Mouse (Mus musculus): Measurements from ENCODE around the gene Rarres2. TPM values are rescaled to one million over a fixed set of nuclear protein-coding genes. Genes with fewer than 3 reads are reported as not detected.
A peak's percentile ranks its signal among the peaks of the same experiment; 100 is the strongest.

Gene Rarres2
- polyA plus RNA-seq, 1 experiment from 2014 or later, result 44.7 TPM

DNA sequence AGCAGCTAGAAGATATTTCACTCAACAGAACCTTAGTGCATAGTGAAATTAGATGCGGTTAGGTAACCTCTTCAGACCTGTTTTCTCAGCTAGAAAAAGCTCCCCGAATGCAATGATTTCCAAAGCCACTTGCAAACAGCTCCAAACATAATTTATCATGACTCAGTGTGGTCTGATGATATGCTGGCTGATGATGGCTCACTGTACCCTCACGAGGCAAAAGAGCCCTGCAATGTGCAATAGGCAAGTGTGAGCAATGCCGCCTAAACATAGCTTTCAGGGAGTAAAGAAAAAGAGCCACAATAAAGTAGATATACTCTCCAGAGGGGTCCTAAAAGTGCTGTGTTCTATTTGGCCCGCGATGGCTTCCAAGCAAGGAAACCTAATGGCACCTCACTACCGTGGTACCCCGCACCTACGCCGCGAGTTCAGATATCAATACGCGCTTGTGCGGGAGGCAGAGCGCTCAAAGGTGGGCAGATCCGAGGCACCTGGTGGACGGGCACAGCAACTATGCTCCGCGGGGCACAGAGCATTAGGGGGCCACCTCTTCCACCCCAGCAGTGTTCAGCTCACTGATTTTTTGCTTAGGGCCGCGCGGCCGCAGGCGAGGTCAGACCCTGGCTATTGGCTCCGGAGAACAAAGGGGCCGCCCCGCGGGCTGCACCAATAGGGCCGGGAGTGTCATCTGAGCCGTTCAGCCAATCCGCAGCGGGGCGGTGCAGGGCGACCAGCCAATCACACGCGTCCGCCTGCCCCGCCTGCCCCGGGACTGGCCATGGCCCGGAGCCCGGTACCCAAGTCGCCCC, 28.9 kb upstream of the Rarres2 start, which contains the start of gene Zfp775:
Zfp775 (plus strand) TSS at position 793 of the 809 bp plus-strand sequence.
- peaks cover 35% of the 10 kb centered on the region for H3K36me3 ChIP-seq (ENCODE audit: control insufficient read depth, insufficient read depth)
- peaks cover 10% of the 10 kb centered on the region for H3K4me1 ChIP-seq (ENCODE audit: control insufficient read depth, insufficient read depth, low read length)
- H3K4me3 ChIP-seq (ENCODE audit: low read length), result peak within 1 kb of the TSS; percentile 93
- peak; percentile 100 for ATAC-seq (replicated peaks; ENCODE audit: extremely low read depth, insufficient read depth, low FRiP score)
- WGBS, result 5% methylated on average over 42 of the region's 42 CpGs
- peak within 1 kb of the TSS; percentile 89 for H3K27ac ChIP-seq (ENCODE audit: low read length)
- no peaks in the 10 kb centered on the region for H3K27me3 ChIP-seq (ENCODE audit: control insufficient read depth, insufficient read depth, low read length)
- H3K4me2 ChIP-seq (ENCODE audit: low read depth, low read length), result peak within 1 kb of the TSS; percentile 89
- peak within 1 kb of the TSS; percentile 93 for H3K9ac ChIP-seq (ENCODE audit: low read length)
- H3K9me3 ChIP-seq (replicated peaks; ENCODE audit: control insufficient read depth, low read length), result peaks cover 14% of the 10 kb centered on the region

DNA sequence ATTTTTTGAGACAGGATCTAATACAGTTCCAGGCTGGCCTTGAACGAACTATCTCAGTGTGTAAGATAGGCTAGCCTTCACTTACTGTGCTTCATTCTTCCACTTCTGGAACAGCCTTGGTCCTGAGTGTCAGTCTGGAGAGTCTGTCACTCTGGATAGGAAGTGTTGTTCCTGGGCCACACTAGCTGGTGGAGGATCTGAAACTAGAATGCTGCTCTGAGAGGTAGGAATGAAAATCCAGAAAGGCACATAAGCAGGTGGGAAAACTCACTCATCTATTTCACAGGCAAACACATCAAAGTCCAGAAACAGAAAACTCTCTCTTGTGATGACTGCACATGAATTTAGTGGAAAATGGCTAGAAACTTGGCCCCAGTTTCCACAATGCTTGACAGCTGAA, 28.0 kb upstream of the Rarres2 start:
- Histone ChIP-seq H3K4me2 (ENCODE audit: low read depth, low read length) (no peak overlapping the region), H3K4me1 (ENCODE audit: control insufficient read depth, insufficient read depth, low read length) (peaks cover 10% of the 10 kb centered on the region), H3K27ac (ENCODE audit: low read length) (no peak overlapping the region), H3K9ac (ENCODE audit: low read length) (no peak overlapping the region), H3K27me3 (ENCODE audit: control insufficient read depth, insufficient read depth, low read length) (no peaks in the 10 kb centered on the region), H3K9me3 (replicated peaks; ENCODE audit: control insufficient read depth, low read length) (peaks cover 19% of the 10 kb centered on the region), H3K36me3 (ENCODE audit: control insufficient read depth, insufficient read depth) (peaks cover 41% of the 10 kb centered on the region), H3K4me3 (ENCODE audit: low read length) (no peak overlapping the region)
- ATAC-seq (replicated peaks; ENCODE audit: extremely low read depth, insufficient read depth, low FRiP score), result no peak
- WGBS, result 97% methylated on average over 1 of the region's 1 CpGs

DNA sequence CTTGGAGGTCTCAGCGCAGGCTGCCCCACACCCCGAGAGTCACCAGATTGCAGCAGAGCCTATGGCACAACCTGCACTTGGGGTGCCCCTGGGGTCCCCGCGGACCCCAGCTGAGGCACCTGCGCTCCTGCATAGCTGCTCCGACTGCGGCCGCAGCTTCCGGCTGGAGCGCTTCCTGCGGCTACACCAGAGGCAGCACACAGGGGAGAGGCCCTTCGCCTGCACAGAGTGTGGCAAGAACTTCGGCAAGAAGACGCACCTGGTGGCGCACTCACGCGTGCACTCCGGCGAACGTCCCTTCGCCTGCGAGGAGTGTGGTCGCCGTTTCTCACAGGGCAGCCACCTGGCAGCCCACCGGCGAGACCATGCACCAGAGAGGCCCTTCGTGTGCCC, 24.6 kb upstream of the Rarres2 start:
- peaks cover 18% of the 10 kb centered on the region for H3K4me1 ChIP-seq (ENCODE audit: control insufficient read depth, insufficient read depth, low read length)
- H3K4me3 ChIP-seq (ENCODE audit: low read length), result no peak overlapping the region
- H3K4me2 ChIP-seq (ENCODE audit: low read depth, low read length), result no peak overlapping the region
- no peak overlapping the region for H3K27ac ChIP-seq (ENCODE audit: low read length)
- H3K9me3 ChIP-seq (replicated peaks; ENCODE audit: control insufficient read depth, low read length), result peaks cover 19% of the 10 kb centered on the region
- no peak for ATAC-seq (replicated peaks; ENCODE audit: extremely low read depth, insufficient read depth, low FRiP score)
- 94% methylated on average over 27 of the region's 27 CpGs for WGBS
- H3K36me3 ChIP-seq (ENCODE audit: control insufficient read depth, insufficient read depth), result peaks cover 41% of the 10 kb centered on the region
- H3K27me3 ChIP-seq (ENCODE audit: control insufficient read depth, insufficient read depth, low read length), result no peaks in the 10 kb centered on the region
- no peak overlapping the region for H3K9ac ChIP-seq (ENCODE audit: low read length)

DNA sequence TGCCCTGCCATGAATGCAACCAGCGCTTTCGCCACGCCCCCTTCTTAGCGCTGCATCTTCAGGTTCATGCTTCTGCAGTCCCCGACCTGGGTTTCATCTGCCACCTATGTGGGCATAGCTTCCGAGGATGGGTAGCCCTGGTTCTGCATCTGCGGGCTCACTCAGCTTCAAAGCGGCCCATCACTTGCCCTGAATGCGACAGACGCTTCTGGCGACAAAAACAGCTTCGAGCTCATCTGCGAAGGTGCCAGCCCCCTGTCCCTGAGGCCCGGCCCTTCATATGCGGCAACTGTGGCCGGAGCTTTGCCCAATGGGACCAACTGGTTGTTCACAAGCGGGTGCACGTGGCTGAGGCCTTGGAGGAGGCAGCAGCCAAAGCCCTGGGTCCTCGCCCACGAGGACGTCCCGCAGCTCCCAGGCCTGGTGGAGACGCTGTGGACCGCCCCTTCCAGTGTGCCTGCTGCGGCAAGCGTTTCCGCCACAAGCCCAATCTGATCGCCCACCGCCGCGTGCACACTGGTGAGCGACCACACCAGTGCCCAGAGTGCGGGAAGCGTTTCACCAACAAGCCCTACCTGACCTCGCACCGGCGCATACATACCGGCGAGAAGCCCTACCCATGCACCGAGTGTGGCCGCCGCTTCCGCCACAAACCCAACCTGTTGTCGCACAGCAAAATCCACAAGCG, 24.1 kb upstream of the Rarres2 start:
- H3K9ac ChIP-seq (ENCODE audit: low read length), result no peak overlapping the region
- 93% methylated on average over 43 of the region's 45 CpGs for WGBS
- H3K9me3 ChIP-seq (replicated peaks; ENCODE audit: control insufficient read depth, low read length), result peaks cover 19% of the 10 kb centered on the region
- H3K4me2 ChIP-seq (ENCODE audit: low read depth, low read length), result no peak overlapping the region
- H3K27ac ChIP-seq (ENCODE audit: low read length), result no peak overlapping the region
- peaks cover 41% of the 10 kb centered on the region for H3K36me3 ChIP-seq (ENCODE audit: control insufficient read depth, insufficient read depth)
- H3K4me1 ChIP-seq (ENCODE audit: control insufficient read depth, insufficient read depth, low read length), result peaks cover 18% of the 10 kb centered on the region
- ATAC-seq (replicated peaks; ENCODE audit: extremely low read depth, insufficient read depth, low FRiP score), result no peak
- H3K4me3 ChIP-seq (ENCODE audit: low read length), result no peak overlapping the region
- H3K27me3 ChIP-seq (ENCODE audit: control insufficient read depth, insufficient read depth, low read length), result no peaks in the 10 kb centered on the region

DNA sequence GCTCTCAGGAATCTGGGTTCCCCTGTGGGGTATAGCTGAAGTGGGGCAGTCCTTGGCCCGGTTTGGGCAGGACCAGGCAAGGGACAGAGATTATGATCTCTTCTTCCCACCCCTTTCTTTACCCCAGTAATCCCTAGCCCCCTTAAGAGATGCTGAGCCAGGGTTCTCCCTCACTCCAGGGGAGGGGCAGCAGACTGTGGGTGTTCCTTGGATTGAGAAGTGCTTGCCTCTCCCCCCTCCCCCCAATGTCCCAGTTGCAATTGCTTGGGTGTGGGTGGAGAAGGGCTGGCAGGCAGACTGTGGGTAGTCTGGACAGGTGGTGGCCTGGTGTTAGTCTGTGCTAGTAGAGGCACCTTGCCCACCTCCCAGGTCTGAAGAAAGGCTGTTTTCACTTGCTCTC, 22.7 kb upstream of the Rarres2 start:
- H3K27ac ChIP-seq (ENCODE audit: low read length), result no peak overlapping the region
- H3K4me3 ChIP-seq (ENCODE audit: low read length), result peak overlapping the region; percentile 85
- peak overlapping the region; percentile 86; the same call in 1 of the 2 replicates for H3K9ac ChIP-seq (ENCODE audit: low read length)
- no peak for ATAC-seq (replicated peaks; ENCODE audit: extremely low read depth, insufficient read depth, low FRiP score)
- WGBS, result 50% methylated on average over 1 of the region's 1 CpGs
- H3K9me3 ChIP-seq (replicated peaks; ENCODE audit: control insufficient read depth, low read length), result peaks cover 19% of the 10 kb centered on the region
- peaks cover 14% of the 10 kb centered on the region for H3K4me1 ChIP-seq (ENCODE audit: control insufficient read depth, insufficient read depth, low read length)
- H3K4me2 ChIP-seq (ENCODE audit: low read depth, low read length), result peak overlapping the region; percentile 74
- H3K27me3 ChIP-seq (ENCODE audit: control insufficient read depth, insufficient read depth, low read length), result no peaks in the 10 kb centered on the region
- peaks cover 41% of the 10 kb centered on the region for H3K36me3 ChIP-seq (ENCODE audit: control insufficient read depth, insufficient read depth)

DNA sequence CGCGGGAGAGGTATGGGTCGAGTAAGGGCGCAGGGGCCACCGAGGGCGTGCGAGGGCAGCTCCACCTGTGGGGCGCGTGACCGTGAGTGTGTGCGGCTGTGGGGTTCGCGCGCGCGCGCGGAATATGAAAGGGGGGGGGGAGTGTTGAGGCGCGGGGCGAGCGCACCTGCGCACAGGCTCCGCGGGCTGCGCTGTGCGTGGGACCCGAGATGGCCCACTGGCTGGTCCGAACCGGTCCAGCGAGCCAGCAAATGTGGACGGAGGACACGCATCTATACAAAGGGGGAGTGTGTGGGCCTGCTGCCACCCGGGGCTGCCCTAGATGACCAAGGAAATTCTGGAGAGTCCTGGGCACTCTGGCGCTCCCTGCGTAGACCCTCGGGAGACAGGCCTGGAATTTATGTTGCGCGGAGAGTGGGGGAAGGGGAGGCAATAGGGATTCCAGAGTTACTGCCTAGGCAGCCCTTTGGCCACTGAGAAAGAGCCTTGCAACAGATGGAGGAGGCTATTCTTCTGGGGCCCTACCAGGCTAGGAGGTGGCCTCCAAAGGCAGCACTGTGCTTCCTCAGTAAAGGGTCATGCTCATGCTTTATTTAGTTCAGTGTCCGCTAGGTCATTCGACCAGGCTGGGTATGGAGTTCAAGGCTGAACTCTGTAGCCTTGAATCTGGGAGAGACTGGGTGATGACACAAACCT, 21.6 kb upstream of the Rarres2 start:
- peaks cover 23% of the 10 kb centered on the region for H3K4me1 ChIP-seq (ENCODE audit: control insufficient read depth, insufficient read depth, low read length)
- H3K27me3 ChIP-seq (ENCODE audit: control insufficient read depth, insufficient read depth, low read length), result no peaks in the 10 kb centered on the region
- 1% methylated on average over 37 of the region's 41 CpGs for WGBS
- H3K9ac ChIP-seq (ENCODE audit: low read length), result peak overlapping the region; percentile 86
- peaks cover 34% of the 10 kb centered on the region for H3K36me3 ChIP-seq (ENCODE audit: control insufficient read depth, insufficient read depth)
- peaks cover 19% of the 10 kb centered on the region for H3K9me3 ChIP-seq (replicated peaks; ENCODE audit: control insufficient read depth, low read length)
- H3K27ac ChIP-seq (ENCODE audit: low read length), result peak overlapping the region; percentile 88
- peak overlapping the region; percentile 74 for H3K4me2 ChIP-seq (ENCODE audit: low read depth, low read length)
- peak overlapping the region; percentile 85 for H3K4me3 ChIP-seq (ENCODE audit: low read length)
- ATAC-seq (replicated peaks; ENCODE audit: extremely low read depth, insufficient read depth, low FRiP score), result peak; percentile 33

DNA sequence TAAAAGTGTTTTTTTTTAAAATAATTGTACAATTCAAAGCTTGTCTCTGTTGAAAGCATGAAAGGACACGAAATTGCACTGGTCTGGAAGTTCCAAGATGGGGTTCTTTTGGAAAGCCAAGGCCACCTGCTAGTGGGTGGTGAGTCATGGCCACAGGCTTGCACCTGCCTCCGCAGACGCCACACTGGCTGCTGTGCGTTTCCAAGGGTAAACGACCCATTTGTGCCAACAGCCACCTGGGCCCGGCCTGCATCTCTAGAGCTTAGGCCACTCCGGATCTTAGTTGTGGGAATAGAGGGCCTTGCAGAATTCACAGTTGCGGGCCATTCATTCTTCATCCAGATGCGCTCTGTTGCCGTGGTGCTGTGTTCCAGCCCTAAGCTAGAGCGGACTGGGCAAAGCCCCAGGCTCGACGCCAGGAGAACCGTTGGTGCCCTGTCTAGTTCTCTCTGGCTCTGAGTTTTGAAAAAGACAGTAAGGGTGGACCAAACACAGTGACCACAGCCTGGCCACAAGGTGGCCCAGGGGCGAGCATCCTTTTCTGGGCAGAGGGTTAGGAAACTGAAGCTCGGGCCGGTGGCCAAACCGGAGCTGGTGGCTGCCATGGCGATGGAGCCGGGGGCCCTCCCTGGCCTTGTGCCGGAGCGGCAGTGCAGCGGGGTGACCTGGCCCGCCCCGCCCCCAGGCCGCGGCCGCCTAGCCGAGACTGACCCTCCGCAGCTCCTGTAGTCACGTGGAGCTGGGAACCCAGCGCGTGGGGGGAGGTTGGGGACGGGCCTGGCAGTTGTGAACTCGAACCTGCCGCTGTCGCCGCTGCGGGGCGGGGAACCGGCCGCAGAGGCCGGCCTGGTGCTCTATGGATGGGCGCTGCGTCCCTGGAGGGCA, 20.8 kb upstream of the Rarres2 start, which contains the start of the genes Repin1 and Gm44965:
Repin1 (plus strand) TSS at position 726 of the 885 bp plus-strand sequence.
Gm44965 (plus strand) TSS at position 784 of the 885 bp plus-strand sequence.
- peaks cover 26% of the 10 kb centered on the region for H3K4me1 ChIP-seq (ENCODE audit: control insufficient read depth, insufficient read depth, low read length)
- peak within 1 kb of the TSS; percentile 85 for H3K4me3 ChIP-seq (ENCODE audit: low read length)
- H3K27me3 ChIP-seq (ENCODE audit: control insufficient read depth, insufficient read depth, low read length), result no peaks in the 10 kb centered on the region
- H3K27ac ChIP-seq (ENCODE audit: low read length), result peak within 1 kb of the TSS; percentile 88
- H3K9me3 ChIP-seq (replicated peaks; ENCODE audit: control insufficient read depth, low read length), result peaks cover 19% of the 10 kb centered on the region
- ATAC-seq (replicated peaks; ENCODE audit: extremely low read depth, insufficient read depth, low FRiP score), result peak; percentile 91
- H3K9ac ChIP-seq (ENCODE audit: low read length), result peak within 1 kb of the TSS; percentile 86
- H3K36me3 ChIP-seq (ENCODE audit: control insufficient read depth, insufficient read depth), result peaks cover 26% of the 10 kb centered on the region
- WGBS, result 9% methylated on average over 45 of the region's 45 CpGs
- peak within 1 kb of the TSS; percentile 74 for H3K4me2 ChIP-seq (ENCODE audit: low read depth, low read length)

DNA sequence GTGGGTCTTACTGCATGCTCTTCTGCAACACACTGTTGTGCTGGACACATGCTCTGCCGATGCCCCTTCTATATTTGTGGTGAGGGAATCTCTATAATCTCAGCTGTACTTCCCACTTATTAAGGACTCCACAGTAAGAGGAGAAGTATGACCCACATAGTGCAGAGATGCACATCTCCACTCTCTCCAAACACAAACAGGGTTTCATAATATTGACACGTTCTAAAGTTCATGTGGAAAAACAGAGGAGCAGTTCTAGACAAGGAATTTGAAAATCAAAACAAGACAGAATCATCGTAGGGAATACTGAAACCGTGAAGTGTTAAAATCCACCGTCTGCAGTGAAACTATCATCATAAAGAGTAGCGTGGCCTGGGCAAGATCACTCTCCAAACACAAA, 19.3 kb upstream of the Rarres2 start:
- no peak for ATAC-seq (replicated peaks; ENCODE audit: extremely low read depth, insufficient read depth, low FRiP score)
- Histone ChIP-seq H3K9me3 (replicated peaks; ENCODE audit: control insufficient read depth, low read length) (peaks cover 9% of the 10 kb centered on the region), H3K4me1 (ENCODE audit: control insufficient read depth, insufficient read depth, low read length) (peaks cover 26% of the 10 kb centered on the region), H3K27me3 (ENCODE audit: control insufficient read depth, insufficient read depth, low read length) (no peaks in the 10 kb centered on the region), H3K27ac (ENCODE audit: low read length) (no peak overlapping the region), H3K4me2 (ENCODE audit: low read depth, low read length) (no peak overlapping the region), H3K4me3 (ENCODE audit: low read length) (no peak overlapping the region), H3K9ac (ENCODE audit: low read length) (no peak overlapping the region), H3K36me3 (ENCODE audit: control insufficient read depth, insufficient read depth) (peaks cover 10% of the 10 kb centered on the region)
- WGBS, result 84% methylated on average over 6 of the region's 6 CpGs
